Mouse (Mus musculus): ENCODE results near the gene Zfp385a. TPM values are rescaled to one million over a fixed set of nuclear protein-coding genes. Genes with fewer than 3 reads are reported as not detected.

Zfp385a gene
- total and polyA plus RNA-seq, 3 experiments: 4.4 to 54.0 TPM; not detected in 1

DNA sequence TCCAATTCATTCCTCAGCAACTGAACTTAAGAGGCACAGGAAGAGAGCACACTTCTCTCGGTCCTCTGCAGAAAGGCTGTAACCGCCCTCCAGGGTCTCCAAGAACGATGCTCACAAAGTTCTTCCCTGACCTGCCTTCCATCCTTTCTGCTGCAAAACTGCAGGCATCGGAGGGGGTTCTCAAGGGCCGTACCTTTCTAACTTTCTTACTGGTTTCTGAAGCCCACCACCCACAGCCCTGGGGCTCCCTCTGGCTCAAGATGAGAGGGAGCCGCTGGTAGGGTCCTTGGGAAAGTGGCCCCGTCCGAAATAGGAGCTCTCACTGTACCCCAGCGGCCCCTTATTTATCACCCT, 35.3 kb downstream of the Zfp385a start:
- Histone ChIP-seq H3K9ac (ENCODE audit: control insufficient read depth, low read depth, low read length, poor library complexity, severe bottlenecking) (peak overlapping the region; percentile 40), H3K4me1 (ENCODE audit: control insufficient read depth in 1 of 2, insufficient read depth in 2 of 2, low read length in 2 of 2) (no peaks in the 10 kb centered on the region; a peak in 2 of 4 replicates), H3K79me2 (ENCODE audit: control insufficient read depth, insufficient read depth, low read length, poor library complexity) (no peaks in the 10 kb centered on the region), H3K36me3 (ENCODE audit: control insufficient read depth in 1 of 2, insufficient read depth in 2 of 2, low read length in 2 of 2) (peaks cover 0 to 3% of the 10 kb centered on the region in 2 experiments; a peak in 2 of 4 replicates), H3K27ac (ENCODE audit: control insufficient read depth, low read depth, low read length) (no peak overlapping the region), H3K9me3 (replicated peaks; ENCODE audit: insufficient read depth, low read length) (no peaks in the 10 kb centered on the region), H3K27me3 (ENCODE audit: control insufficient read depth in 1 of 2, insufficient read depth in 2 of 2, low read length in 2 of 2) (no peaks in the 10 kb centered on the region), H3K4me3 (ENCODE audit: control insufficient read depth in 1 of 2, insufficient read depth in 1 of 2, low read depth in 2 of 2, low read length in 2 of 2) (peak overlapping the region in 1 of 2 experiments; percentile 16; a peak in 3 of 4 replicates)
- no peak for TF ChIP-seq USF1 (IDR thresholded peaks at IDR 0.05; ENCODE audit: low read depth, low read length)
- TF ChIP-seq EP300 (IDR thresholded peaks at IDR 0.05; ENCODE audit: low read depth in 1 of 2, low read length in 2 of 2): no peak
- no peak for TF ChIP-seq TBP (IDR thresholded peaks at IDR 0.05; ENCODE audit: low read depth, low read length)
- TF ChIP-seq MEF2A (IDR thresholded peaks at IDR 0.05; ENCODE audit: extremely low read depth, insufficient replicate concordance, low read depth, low read length, poor library complexity, severe bottlenecking): no peak
- TF ChIP-seq POLR2AphosphoS2 (IDR thresholded peaks at IDR 0.05; ENCODE audit: low read length): no peak
- TF ChIP-seq CHD2 (IDR thresholded peaks at IDR 0.05; ENCODE audit: low read length): no peak
- TF ChIP-seq POLR2A (IDR thresholded peaks at IDR 0.05; ENCODE audit: control insufficient read depth in 1 of 2, insufficient read depth in 1 of 2, low read depth in 1 of 2, low read length in 2 of 2, poor library complexity in 1 of 2): no peak
- TF ChIP-seq MXI1 (IDR thresholded peaks at IDR 0.05; ENCODE audit: low read depth, low read length): no peak
- no peak for TF ChIP-seq E2F4 (IDR thresholded peaks at IDR 0.05; ENCODE audit: borderline replicate concordance, low read depth, low read length)
- no peak for TF ChIP-seq TCF12 (IDR thresholded peaks at IDR 0.05; ENCODE audit: low read depth, low read length)
- no peak for TF ChIP-seq ZMIZ1 (IDR thresholded peaks at IDR 0.05; ENCODE audit: low read depth, low read length)
- TF ChIP-seq GABPA (IDR thresholded peaks at IDR 0.05; ENCODE audit: low read depth, low read length): no peak
- no peak for TF ChIP-seq SMC3 (IDR thresholded peaks at IDR 0.05; ENCODE audit: low read depth, low read length)
- TF ChIP-seq NRF1 (IDR thresholded peaks at IDR 0.05; ENCODE audit: insufficient read depth, low read depth, low read length, poor library complexity, severe bottlenecking): no peak
- TF ChIP-seq MAX (IDR thresholded peaks at IDR 0.05; ENCODE audit: low read length): no peak
- TF ChIP-seq TAL1 (IDR thresholded peaks at IDR 0.05; ENCODE audit: low read length): no peak
- DNase-seq (ENCODE audit: low read depth, low spot score): no peak

GRCm38 (mm10) chr15:103303916-103304615, 35.8 kb downstream of the Zfp385a start:
- no peak for DNase-seq (ENCODE audit: low read depth, low spot score)
- Histone ChIP-seq H3K9me3 (replicated peaks; ENCODE audit: insufficient read depth, low read length) (no peaks in the 10 kb centered on the region), H3K36me3 (ENCODE audit: control insufficient read depth in 1 of 2, insufficient read depth in 2 of 2, low read length in 2 of 2) (peaks cover 0 to 3% of the 10 kb centered on the region in 2 experiments; a peak in 2 of 4 replicates), H3K79me2 (ENCODE audit: control insufficient read depth, insufficient read depth, low read length, poor library complexity) (no peaks in the 10 kb centered on the region), H3K9ac (ENCODE audit: control insufficient read depth, low read depth, low read length, poor library complexity, severe bottlenecking) (no peak overlapping the region), H3K4me1 (ENCODE audit: control insufficient read depth in 1 of 2, insufficient read depth in 2 of 2, low read length in 2 of 2) (no peaks in the 10 kb centered on the region; a peak in 2 of 4 replicates), H3K27ac (ENCODE audit: control insufficient read depth, low read depth, low read length) (no peak overlapping the region), H3K27me3 (ENCODE audit: control insufficient read depth in 1 of 2, insufficient read depth in 2 of 2, low read length in 2 of 2) (no peaks in the 10 kb centered on the region), H3K4me3 (ENCODE audit: control insufficient read depth in 1 of 2, insufficient read depth in 1 of 2, low read depth in 2 of 2, low read length in 2 of 2) (no peak overlapping the region)
- TF ChIP-seq NRF1 (IDR thresholded peaks at IDR 0.05; ENCODE audit: insufficient read depth, low read depth, low read length, poor library complexity, severe bottlenecking) (no peak), SIN3A (IDR thresholded peaks at IDR 0.05; ENCODE audit: low read length) (no peak), ZKSCAN1 (IDR thresholded peaks at IDR 0.05; ENCODE audit: low read depth, low read length) (no peak), HCFC1 (IDR thresholded peaks at IDR 0.05; ENCODE audit: low read depth, low read length) (no peak), GATA1 (IDR thresholded peaks at IDR 0.05; ENCODE audit: low read depth, low read length) (no peak), TAL1 (IDR thresholded peaks at IDR 0.05; ENCODE audit: low read length) (no peak), SMC3 (IDR thresholded peaks at IDR 0.05; ENCODE audit: low read depth, low read length) (no peak), MAFK (IDR thresholded peaks at IDR 0.05; ENCODE audit: borderline replicate concordance, low read depth, low read length) (no peak), UBTF (IDR thresholded peaks at IDR 0.05; ENCODE audit: borderline replicate concordance, insufficient read depth, low read depth, low read length) (no peak), TBP (IDR thresholded peaks at IDR 0.05; ENCODE audit: low read depth, low read length) (no peak), JUND (IDR thresholded peaks at IDR 0.05; ENCODE audit: low read depth, low read length) (no peak), ZC3H11A (IDR thresholded peaks at IDR 0.05; ENCODE audit: low read depth, low read length) (no peak), MYC (IDR thresholded peaks at IDR 0.05; ENCODE audit: low read depth, low read length) (no peak), BHLHE40 (IDR thresholded peaks at IDR 0.05; ENCODE audit: borderline replicate concordance, low read depth, low read length) (no peak), MYB (IDR thresholded peaks at IDR 0.05; ENCODE audit: low read depth, low read length) (no peak), MEF2A (IDR thresholded peaks at IDR 0.05; ENCODE audit: extremely low read depth, insufficient replicate concordance, low read depth, low read length, poor library complexity, severe bottlenecking) (no peak)

Measured in MEL (cell line).